Mouse (Mus musculus) liver, postnatal 0 days (tissue): ENCODE results near the gene Fhit. TPM values are rescaled to one million over a fixed set of nuclear protein-coding genes. Genes with fewer than 3 reads are reported as not detected.

Experiments
- ATAC-seq: fragments of 200-750 bp; cut with Nextera tagmentation; 2 replicates; pipeline ENCODE4 v1.8.0; 2017; ENCODE audit warnings: mild to moderate bottlenecking, moderate library complexity
- DNase-seq: peaks from one replicate; pipeline ENCODE4 v3.0.0-alpha.2; 2016
- H3K27ac ChIP-seq: fragments of 300-500 bp; sonication (generic); 2 replicates; pipeline ENCODE4 v1.5.1; 2014; ENCODE audit warnings: antibody characterized with exemption, moderate library complexity, mild to moderate bottlenecking, low read depth
- H3K27me3 ChIP-seq: fragments of 300-500 bp; sonication (generic); 2 replicates; pipeline ENCODE4 v1.6.1; 2014; ENCODE audit warnings: low read length, control low read depth, mixed read lengths; ENCODE audit not compliant: insufficient read depth
- H3K36me3 ChIP-seq: fragments of 300-500 bp; sonication (generic); replicated peaks from 2 replicates; pipeline ENCODE4 v1.6.1; 2014; ENCODE audit warnings: mild to moderate bottlenecking, control low read depth, low read length, moderate library complexity, mixed read lengths; ENCODE audit not compliant: insufficient read depth
- H3K4me1 ChIP-seq: fragments of 300-500 bp; sonication (generic); 2 replicates; pipeline ENCODE4 v1.6.1; 2014; ENCODE audit warnings: antibody characterized with exemption, mild to moderate bottlenecking, control low read depth; ENCODE audit not compliant: insufficient read depth
- H3K4me2 ChIP-seq: fragments of 300-500 bp; sonication (generic); 2 replicates; pipeline ENCODE4 v1.6.1; 2014; ENCODE audit warnings: low read depth, mild to moderate bottlenecking, low read length, moderate library complexity, mixed read lengths
- H3K4me3 ChIP-seq: fragments of 300-500 bp; sonication (generic); 2 replicates; pipeline ENCODE4 v1.5.1; 2014; ENCODE audit warnings: low read depth, low read length
- H3K9ac ChIP-seq: fragments of 300-500 bp; sonication (generic); replicated peaks from 2 replicates; pipeline ENCODE4 v1.6.1; 2014; ENCODE audit warnings: mild to moderate bottlenecking, moderate library complexity
- H3K9me3 ChIP-seq: fragments of 300-500 bp; sonication (generic); 2 replicates; pipeline ENCODE4 v1.6.1; 2016; ENCODE audit warnings: mild to moderate bottlenecking, control low read depth, low read length, mixed read lengths
- CTCF ChIP-seq: sonication (generic); IDR thresholded peaks from 2 replicates; pipeline ENCODE4 v1.5.1; 2016; ENCODE audit warnings: antibody characterized with exemption, low read depth
- EP300 ChIP-seq: IDR thresholded peaks from 2 replicates; pipeline ENCODE4 v1.6.1; 2016; ENCODE audit warnings: antibody characterized with exemption, low read depth, mild to moderate bottlenecking
- WGBS: fragments of 180-500 bp; shearing (Covaris S2); extraction: QIAGEN DNeasy Blood & Tissue Kit; methylation state at CpG from one replicate; pipeline ENCODE4 v1.1.7; 2014; ENCODE audit not compliant: insufficient replicate concordance; 5-methylcytosine and 5-hydroxymethylcytosine counted together
- polyA plus RNA-seq: library from polyadenylated mRNA; unstranded; fragments of >200 nt; fragmentation: Nextera tagmentation; extraction: Ambion mirVana; gene quantifications from 2 replicates; pipeline ENCODE4 v1.2.1, GENCODE M21; 2015

Gene Fhit
- polyA plus RNA-seq, 1 experiment from 2014 or later, result 8.1 TPM

DNA sequence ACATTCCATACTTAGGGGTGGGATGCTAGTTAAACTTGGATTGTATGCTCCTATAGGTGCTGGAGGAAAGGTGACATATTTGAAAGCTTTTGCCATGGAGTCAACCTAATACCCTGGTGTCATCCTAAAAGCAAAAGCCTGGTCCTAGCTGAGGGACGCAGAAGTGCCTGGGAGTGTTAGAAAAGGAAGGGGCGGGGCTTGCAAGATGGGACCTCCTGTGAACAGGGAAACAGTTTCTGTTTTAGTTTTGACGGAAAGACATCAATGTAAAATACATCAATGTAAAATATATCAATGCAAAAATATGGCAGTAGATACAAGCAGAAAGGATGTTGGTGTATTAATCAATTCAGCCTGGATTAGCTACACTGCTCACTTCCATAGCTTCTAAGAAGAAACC is 504.5 kb downstream of the Fhit start:
- Histone ChIP-seq H3K27ac (no peak overlapping the region), H3K27me3 (no peaks in the 10 kb centered on the region), H3K4me3 (no peak overlapping the region), H3K9ac (no peak overlapping the region), H3K9me3 (no peaks in the 10 kb centered on the region), H3K4me1 (no peaks in the 10 kb centered on the region), H3K36me3 (no peaks in the 10 kb centered on the region), H3K4me2 (no peak overlapping the region)
- no peak for ATAC-seq
- TF ChIP-seq EP300 (no peak), CTCF (no peak)
- no peak for DNase-seq
- WGBS, result 58% methylated on average over 3 of the region's 3 CpGs

GRCm38 (mm10) chr14:10655842-10656241 is 506.0 kb downstream of the Fhit start:
- no peak overlapping the region for H3K4me2 ChIP-seq
- H3K27me3 ChIP-seq, result no peaks in the 10 kb centered on the region
- H3K4me3 ChIP-seq, result no peak overlapping the region
- H3K4me1 ChIP-seq, result no peaks in the 10 kb centered on the region
- WGBS, result 50% methylated on average over 3 of the region's 3 CpGs
- DNase-seq, result no peak
- H3K36me3 ChIP-seq, result no peaks in the 10 kb centered on the region
- H3K9me3 ChIP-seq, result no peaks in the 10 kb centered on the region
- no peak overlapping the region for H3K27ac ChIP-seq
- H3K9ac ChIP-seq, result no peak overlapping the region
- TF ChIP-seq CTCF, result no peak
- no peak for TF ChIP-seq EP300
- ATAC-seq, result no peak

DNA sequence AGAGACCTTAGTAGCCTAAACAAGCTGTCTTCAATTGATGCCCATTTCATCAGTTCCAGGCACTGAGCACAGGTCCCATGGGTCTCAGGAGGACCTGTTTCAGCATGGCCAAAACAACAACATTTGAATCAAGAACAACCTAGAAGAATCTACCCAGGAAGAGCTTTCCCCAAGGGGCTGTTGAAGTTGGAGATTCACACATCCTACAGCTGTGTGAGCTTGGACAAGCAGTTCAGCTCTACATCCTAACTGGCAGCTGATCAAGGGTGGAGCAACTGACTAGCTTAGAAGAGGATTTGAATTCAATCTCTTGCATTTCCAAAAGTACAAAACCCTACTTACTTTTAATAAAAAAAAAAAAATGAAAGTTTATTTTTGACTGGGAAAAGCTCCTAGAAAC is 514.0 kb downstream of the Fhit start:
- no peaks in the 10 kb centered on the region for H3K9me3 ChIP-seq
- H3K4me2 ChIP-seq, result no peak overlapping the region
- no peaks in the 10 kb centered on the region for H3K36me3 ChIP-seq
- no peak overlapping the region for H3K27ac ChIP-seq
- TF ChIP-seq EP300 (no peak), CTCF (no peak)
- H3K27me3 ChIP-seq, result no peaks in the 10 kb centered on the region
- DNase-seq (no peak), ATAC-seq (no peak)
- H3K4me1 ChIP-seq, result no peaks in the 10 kb centered on the region
- no peak overlapping the region for H3K4me3 ChIP-seq
- no peak overlapping the region for H3K9ac ChIP-seq

- no peak for TF ChIP-seq EP300
- no peak for TF ChIP-seq CTCF
- Histone ChIP-seq H3K9me3 (no peaks in the 10 kb centered on the region), H3K27me3 (no peaks in the 10 kb centered on the region), H3K4me1 (no peaks in the 10 kb centered on the region), H3K4me2 (no peak overlapping the region), H3K9ac (no peak overlapping the region), H3K36me3 (no peaks in the 10 kb centered on the region), H3K27ac (no peak overlapping the region), H3K4me3 (no peak overlapping the region)
- ATAC-seq (no peak), DNase-seq (no peak)
- WGBS, result 62% methylated on average over 3 of the region's 3 CpGs
These were observed 530.1 kb downstream of the Fhit start for GRCm38 (mm10) chr14:10631783-10632182.

- Histone ChIP-seq H3K9ac (no peak overlapping the region), H3K36me3 (no peaks in the 10 kb centered on the region), H3K9me3 (no peaks in the 10 kb centered on the region), H3K27ac (no peak overlapping the region), H3K27me3 (no peaks in the 10 kb centered on the region), H3K4me2 (no peak overlapping the region), H3K4me3 (no peak overlapping the region), H3K4me1 (no peaks in the 10 kb centered on the region)
- DNase-seq (no peak), ATAC-seq (no peak)
- 75% methylated on average over 2 of the region's 2 CpGs for WGBS
- TF ChIP-seq EP300 (no peak), CTCF (no peak)
These were observed 530.9 kb downstream of the Fhit start for GRCm38 (mm10) chr14:10630831-10631360.

DNA sequence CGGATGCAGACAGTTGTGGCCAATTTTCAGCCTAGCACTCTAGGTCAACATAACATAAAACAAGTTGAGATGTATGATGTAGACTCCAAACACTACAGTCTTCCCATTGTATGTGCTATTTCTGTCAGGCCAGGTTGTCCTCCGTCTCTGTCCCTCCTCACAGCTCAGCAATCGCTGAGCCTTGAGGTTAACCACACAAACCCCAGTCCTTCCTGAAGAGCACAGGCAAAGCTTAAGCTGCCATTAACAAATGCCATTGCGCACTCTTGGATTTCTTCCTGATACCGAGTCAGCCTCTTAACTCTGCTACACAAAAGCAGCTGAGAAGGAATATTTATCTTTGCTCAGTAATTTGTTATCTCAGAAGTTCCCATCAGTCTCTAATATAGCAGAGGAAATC is 568.4 kb downstream of the Fhit start:
- Histone ChIP-seq H3K27me3 (no peaks in the 10 kb centered on the region), H3K4me3 (no peak overlapping the region), H3K36me3 (no peaks in the 10 kb centered on the region), H3K4me1 (no peaks in the 10 kb centered on the region), H3K4me2 (no peak overlapping the region), H3K9me3 (no peaks in the 10 kb centered on the region), H3K9ac (no peak overlapping the region), H3K27ac (no peak overlapping the region)
- no peak for ATAC-seq
- no peak for TF ChIP-seq CTCF
- TF ChIP-seq EP300, result no peak
- no peak for DNase-seq
- 29% methylated on average over 5 of the region's 5 CpGs for WGBS

GRCm38 (mm10) chr14:10568937-10569552 is 592.8 kb downstream of the Fhit start:
- no peak overlapping the region for H3K9ac ChIP-seq
- no peaks in the 10 kb centered on the region for H3K36me3 ChIP-seq
- no peak overlapping the region for H3K27ac ChIP-seq
- no peak for TF ChIP-seq EP300
- TF ChIP-seq CTCF, result no peak
- WGBS, result 69% methylated on average over 3 of the region's 3 CpGs
- DNase-seq (no peak), ATAC-seq (no peak)
- no peak overlapping the region for H3K4me3 ChIP-seq
- H3K27me3 ChIP-seq, result no peaks in the 10 kb centered on the region
- H3K4me1 ChIP-seq, result no peaks in the 10 kb centered on the region
- no peaks in the 10 kb centered on the region for H3K9me3 ChIP-seq
- no peak overlapping the region for H3K4me2 ChIP-seq
